Mouse (Mus musculus) ES-Bruce4 (cell line): ENCODE results near the gene F2rl3.

Source experiments
- CTCF ChIP-seq: IDR thresholded peaks from one replicate; pipeline ENCODE4 v1.8.1; 2011; ENCODE audit warnings: low read depth, low read length
- EP300 ChIP-seq: IDR thresholded peaks from 2 replicates; pipeline ENCODE4 v1.6.1; 2011; ENCODE audit warnings: low read depth, low read length; ENCODE audit not compliant: insufficient read depth
- POLR2A ChIP-seq: IDR thresholded peaks from one replicate; pipeline ENCODE4 v1.8.1; 2011; ENCODE audit warnings: low read length; ENCODE audit not compliant: insufficient read depth

GRCm38 (mm10) chr8:72749846-72750245 is 11.8 kb upstream of the F2rl3 start:
- TF ChIP-seq CTCF (no peak), POLR2A (no peak), EP300 (no peak)
